Mouse (Mus musculus) cortical plate, adult 2 months (tissue): ENCODE measurements around the gene Slc28a2. TPM values are rescaled to one million over a fixed set of nuclear protein-coding genes. Genes with fewer than 3 reads are reported as not detected.
"Not testable (repeated sequence)": the region's sequence is repeated elsewhere in the genome, so short reads cannot be mapped to it uniquely, and the experiment has no call there.

Source experiments
- H3K27ac ChIP-seq: fragments of 200-500 bp; 2 replicates; pipeline ENCODE4 v1.5.1; 2012; ENCODE audit warnings: low read length, control low read depth, inconsistent platforms; ENCODE audit not compliant: insufficient read depth
- H3K4me1 ChIP-seq: fragments of 200-500 bp; 2 replicates; pipeline ENCODE4 v1.6.1; 2011; ENCODE audit warnings: low read length; ENCODE audit not compliant: control insufficient read depth, insufficient read depth
- H3K4me3 ChIP-seq: fragments of 200-500 bp; 2 replicates; pipeline ENCODE4 v1.5.1; 2011; ENCODE audit warnings: mild to moderate bottlenecking, low read length, control low read depth; ENCODE audit not compliant: insufficient read depth
- CTCF ChIP-seq: fragments of 200-500 bp; IDR thresholded peaks from 2 replicates; pipeline ENCODE4 v1.5.1; 2011; ENCODE audit warnings: mild to moderate bottlenecking, control low read depth, low read length; ENCODE audit not compliant: insufficient read depth; ENCODE audit errors: extremely low read depth
- POLR2A ChIP-seq: fragments of 200-500 bp; IDR thresholded peaks from 2 replicates; pipeline ENCODE4 v1.6.1; 2011; ENCODE audit warnings: mild to moderate bottlenecking, low read length, control low read depth; ENCODE audit not compliant: insufficient read depth; ENCODE audit errors: extremely low read depth
- polyA plus RNA-seq: library from polyadenylated mRNA; depleted of rRNA; stranded (reverse); fragments of >200 nt; gene quantifications from 2 replicates; pipeline ENCODE4 v1.2.3, GENCODE M21; 2012; rRNA removed

Slc28a2 gene
- polyA plus RNA-seq, result 0.15 and 0.19 TPM in 2 replicates

DNA sequence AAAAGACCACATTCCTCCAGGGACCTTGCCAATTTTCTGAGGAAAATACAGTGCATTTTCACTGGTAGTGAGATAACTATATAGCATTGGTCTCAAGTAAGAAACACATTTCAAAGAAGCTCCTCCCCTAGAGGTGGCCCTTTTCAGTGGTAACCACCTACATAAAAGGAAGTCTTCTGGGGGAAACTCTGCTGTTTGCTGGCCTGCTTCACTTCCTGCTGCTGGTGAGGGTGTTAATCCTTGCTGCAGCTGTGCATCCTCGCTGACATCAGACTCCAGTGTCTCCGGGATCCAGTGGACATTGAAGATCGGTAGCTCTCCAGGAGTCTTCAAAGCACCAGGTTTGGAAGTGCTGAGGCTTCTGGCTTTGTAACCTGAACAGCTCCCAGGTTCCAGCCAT lies at the start of gene Slc28a2:
Gene Slc28a2, plus strand, starts transcription at position 278 of the 400 bp plus-strand sequence.
- not testable (repeated sequence) for H3K4me3 ChIP-seq, H3K4me1 ChIP-seq, H3K27ac ChIP-seq

DNA sequence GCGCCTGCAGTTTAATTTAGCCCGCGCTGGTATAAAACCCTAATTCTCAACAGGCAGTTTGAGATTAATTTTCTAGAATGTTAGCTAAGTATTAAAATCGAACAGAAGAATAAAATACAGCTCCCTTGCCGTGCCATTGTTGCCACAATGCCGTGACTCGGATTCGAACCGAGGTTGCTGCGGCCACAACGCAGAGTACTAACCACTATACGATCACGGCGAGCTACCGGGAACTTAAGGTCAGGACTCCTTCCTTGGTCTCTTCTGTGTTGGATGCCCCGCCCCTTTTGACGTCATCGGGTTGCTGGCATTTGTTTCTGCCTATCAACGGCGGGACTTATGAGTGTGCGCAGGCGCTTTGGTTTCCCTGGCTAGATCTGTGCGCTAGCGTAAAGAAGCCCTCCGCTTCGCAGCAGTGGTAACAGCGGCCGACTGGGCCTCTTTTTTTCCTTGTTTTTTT lies 49.0 kb upstream of the Slc28a2 start:
- H3K27ac ChIP-seq, result peak overlapping the region; percentile 26; the same call in 1 of the 2 replicates
- no peak for TF ChIP-seq CTCF
- TF ChIP-seq POLR2A, result peak; percentile 97
- H3K4me3 ChIP-seq, result peak overlapping the region; percentile 58
- peaks cover 3% of the 10 kb centered on the region; the same call in 1 of the 2 replicates for H3K4me1 ChIP-seq

DNA sequence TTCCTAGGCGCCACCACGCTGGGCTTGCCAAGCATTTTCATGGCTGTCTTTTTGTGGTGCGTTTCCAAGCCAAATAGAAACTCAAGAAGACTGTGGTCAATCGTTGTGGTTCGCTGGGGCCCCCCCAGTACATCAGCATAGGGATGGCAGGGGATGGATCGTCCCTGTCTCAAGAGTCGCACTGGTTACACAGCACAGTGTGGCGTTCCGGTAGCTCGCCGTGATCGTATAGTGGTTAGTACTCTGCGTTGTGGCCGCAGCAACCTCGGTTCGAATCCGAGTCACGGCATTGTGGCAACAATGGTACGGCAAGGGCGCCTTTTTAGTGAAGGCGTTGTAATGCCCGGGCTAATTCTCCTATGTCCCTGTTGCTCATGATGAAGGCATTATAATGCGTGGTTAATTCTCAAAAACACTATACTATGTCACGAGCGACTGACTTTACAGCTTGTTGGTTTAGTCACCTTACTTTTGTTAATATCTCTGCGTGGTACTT lies 48.5 kb upstream of the Slc28a2 start:
- Histone ChIP-seq H3K4me3 (peak overlapping the region; percentile 58), H3K4me1 (peaks cover 3% of the 10 kb centered on the region; the same call in 1 of the 2 replicates)
- TF ChIP-seq CTCF (no peak), POLR2A (no peak)

DNA sequence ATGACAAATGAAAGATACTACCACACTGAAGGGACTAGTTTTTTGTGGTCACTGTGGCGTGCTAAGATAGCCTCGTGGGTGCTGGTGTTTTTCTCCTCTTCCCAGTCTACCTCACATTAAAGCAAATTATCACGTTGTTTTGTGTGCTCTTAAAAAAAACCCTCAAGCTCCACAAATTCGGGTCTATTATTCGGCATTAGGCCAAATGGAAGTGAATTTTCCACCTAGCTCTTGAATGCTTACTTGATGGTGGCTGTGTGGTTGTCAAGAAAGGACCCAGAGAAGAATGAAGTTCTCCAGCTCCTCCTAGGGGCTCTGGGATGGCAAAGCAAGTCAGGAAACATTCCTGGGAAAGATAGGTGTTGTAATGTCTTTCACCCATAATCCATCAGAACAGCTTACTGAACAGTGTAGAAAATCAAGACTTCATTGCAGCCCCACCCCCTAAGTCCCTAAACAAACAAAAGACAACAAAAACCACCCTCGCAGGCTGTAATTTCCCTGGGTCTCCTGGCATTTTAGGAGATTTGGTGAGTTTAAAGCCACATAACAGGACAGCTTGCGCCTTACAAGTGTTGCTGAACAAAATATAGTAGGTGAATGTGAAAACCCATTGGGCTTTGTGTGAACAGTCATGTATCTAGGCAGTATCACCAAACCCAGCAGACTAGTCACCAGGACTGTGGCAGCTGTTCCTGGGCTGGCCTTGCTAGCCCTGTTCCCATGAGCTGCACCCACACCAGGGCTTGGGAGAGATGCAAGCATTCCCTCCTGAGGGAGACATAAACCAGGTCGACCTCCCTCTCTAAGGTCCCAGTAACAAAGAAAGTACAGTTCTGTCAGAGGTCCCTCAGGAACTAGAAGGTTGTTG lies 47.6 kb upstream of the Slc28a2 start:
- Histone ChIP-seq H3K27ac (no peak overlapping the region), H3K4me1 (peaks cover 3% of the 10 kb centered on the region; the same call in 1 of the 2 replicates), H3K4me3 (peak overlapping the region; percentile 58)
- TF ChIP-seq POLR2A (no peak), CTCF (peak; percentile 63)

More for the DNA sequence above, 48.5 kb upstream of the Slc28a2 start:
- H3K27ac ChIP-seq, result peak overlapping the region; percentile 26; the same call in 1 of the 2 replicates

DNA sequence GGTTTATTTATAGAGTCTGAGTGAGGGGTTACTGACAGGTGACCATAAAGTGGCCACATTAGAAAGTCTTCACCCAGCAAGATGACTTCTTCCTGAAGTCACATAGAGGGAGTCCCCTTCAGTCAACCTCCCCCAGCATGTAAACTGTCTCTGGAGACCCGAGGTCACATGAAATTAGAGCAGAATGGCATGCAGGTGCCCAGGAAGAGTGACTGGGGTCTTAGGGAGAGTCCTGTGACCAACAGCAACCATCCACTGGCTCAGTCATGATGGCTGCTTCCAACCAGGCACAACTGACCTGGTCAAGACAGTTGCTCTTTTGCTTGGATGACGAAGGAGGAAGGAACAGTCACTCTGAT lies 47.0 kb upstream of the Slc28a2 start:
- no peak overlapping the region for H3K27ac ChIP-seq
- TF ChIP-seq CTCF, result no peak
- no peak for TF ChIP-seq POLR2A

DNA sequence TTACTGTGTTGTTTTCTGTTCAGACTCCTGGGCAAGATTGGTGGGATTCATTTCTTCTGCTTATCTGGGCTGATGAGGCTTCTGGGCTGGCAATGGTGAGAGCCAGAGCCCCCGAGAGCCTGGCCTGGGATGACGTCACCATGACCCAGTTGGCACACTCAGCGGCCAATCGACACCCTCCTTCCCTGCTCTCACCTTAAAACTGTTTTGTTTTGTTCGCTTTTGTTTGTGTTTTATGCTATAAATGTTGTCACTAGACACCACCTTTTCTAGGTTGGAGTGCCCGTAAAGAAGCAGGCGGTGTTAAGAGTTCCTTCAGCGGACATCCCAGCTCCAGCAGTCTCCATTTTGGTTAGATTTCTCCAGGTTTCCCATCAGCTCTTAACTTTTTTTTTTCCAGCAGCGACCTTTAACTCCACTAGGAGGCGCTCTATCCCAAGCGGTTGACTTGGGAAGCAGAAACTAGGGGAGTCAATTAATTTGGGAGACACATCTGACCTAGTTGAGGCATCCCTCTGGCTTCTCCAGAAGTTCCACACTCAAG lies 45.4 kb upstream of the Slc28a2 start:
- Histone ChIP-seq H3K4me1 (peaks cover 3% of the 10 kb centered on the region; the same call in 1 of the 2 replicates), H3K27ac (no peak overlapping the region), H3K4me3 (peak overlapping the region; percentile 40)
- TF ChIP-seq POLR2A (no peak), CTCF (peak; percentile 76)

More for the DNA sequence above, 47.0 kb upstream of the Slc28a2 start:
- Histone ChIP-seq H3K4me1 (peaks cover 3% of the 10 kb centered on the region; the same call in 1 of the 2 replicates), H3K4me3 (no peak overlapping the region)

DNA sequence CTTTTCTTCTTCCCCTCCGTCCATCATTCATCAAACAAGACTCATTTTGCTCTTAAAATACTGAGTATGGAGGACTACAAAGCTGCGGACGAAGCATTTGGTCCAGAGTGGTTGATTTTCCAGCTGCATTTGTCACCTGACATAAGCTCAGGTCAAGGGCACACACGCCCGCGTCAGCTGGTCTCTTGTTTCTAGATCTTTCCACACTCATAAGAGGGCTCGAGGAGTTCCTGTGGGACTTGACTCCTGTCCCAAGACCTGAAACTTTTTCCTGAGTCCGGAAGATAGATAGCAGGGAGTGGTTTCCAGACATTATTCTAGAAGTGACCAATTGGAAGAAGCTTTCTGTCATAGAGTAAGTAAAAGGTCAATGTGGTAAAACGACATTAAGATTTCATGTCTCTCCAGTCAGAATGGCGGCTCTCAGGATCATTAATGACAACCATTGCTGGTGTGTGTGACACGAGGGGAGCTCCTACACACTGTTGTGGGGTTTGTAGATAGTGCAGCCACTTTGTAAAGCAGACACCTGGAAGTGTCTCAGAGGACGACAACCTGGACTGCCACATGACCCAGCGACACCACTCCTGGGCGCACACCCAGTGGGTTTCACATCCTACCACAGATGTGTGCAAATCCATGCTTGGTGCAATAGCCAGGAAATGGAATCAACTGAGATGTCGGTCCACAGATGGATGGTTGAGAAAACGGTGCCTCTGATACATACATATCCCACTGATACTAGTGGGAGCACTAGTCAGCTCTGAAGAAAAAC lies 44.8 kb upstream of the Slc28a2 start:
- TF ChIP-seq CTCF (no peak), POLR2A (no peak)
- Histone ChIP-seq H3K4me1 (peaks cover 3% of the 10 kb centered on the region; the same call in 1 of the 2 replicates), H3K27ac (no peak overlapping the region), H3K4me3 (no peak overlapping the region; the same call in 1 of the 2 replicates)

GRCm38 (mm10) chr2:122382121-122382520 lies 44.2 kb upstream of the Slc28a2 start:
- H3K4me1 ChIP-seq, result peaks cover 3% of the 10 kb centered on the region; the same call in 1 of the 2 replicates
- H3K4me3 ChIP-seq, result no peak overlapping the region
- TF ChIP-seq POLR2A, result no peak
- TF ChIP-seq CTCF, result no peak
- no peak overlapping the region for H3K27ac ChIP-seq

GRCm38 (mm10) chr2:122385095-122385494 lies 41.2 kb upstream of the Slc28a2 start:
- Histone ChIP-seq H3K4me3 (no peak overlapping the region), H3K4me1 (peaks cover 3% of the 10 kb centered on the region; the same call in 1 of the 2 replicates), H3K27ac (no peak overlapping the region)
- TF ChIP-seq CTCF, result no peak
- no peak for TF ChIP-seq POLR2A

- not testable (repeated sequence) for H3K4me3 ChIP-seq, H3K27ac ChIP-seq, H3K4me1 ChIP-seq
Measured at GRCm38 (mm10) chr2:122387135-122387534, 39.1 kb upstream of the Slc28a2 start.
